Mouse (Mus musculus) liver, embryonic 14.5 days (tissue): ENCODE results near the gene Pdcd6ip.

ENCODE experiments used
- CTCF ChIP-seq: IDR thresholded peaks from 2 replicates; pipeline ENCODE4 v1.5.1; 2016; ENCODE audit warnings: antibody characterized with exemption, low read depth, control low read depth
- EP300 ChIP-seq: IDR thresholded peaks from 2 replicates; pipeline ENCODE4 v1.6.1; 2016; ENCODE audit warnings: antibody characterized with exemption, low read depth

GRCm38 (mm10) chr9:113629632-113630031, 78.4 kb downstream of the Pdcd6ip start:
- TF ChIP-seq EP300 (no peak), CTCF (peak; percentile 49)
